Mouse (Mus musculus) gastrocnemius, postnatal 36 days (tissue): ENCODE measurements around the gene Kcnab3. TPM values are rescaled to one million over a fixed set of nuclear protein-coding genes. Genes with fewer than 3 reads are reported as not detected.

ENCODE experiments used
- DNase-seq, 2 experiments: peaks; one replicate each; pipeline ENCODE4 v3.0.0; 2022
- intact Hi-C: fragments of 180-260 bp; cut with DNase I; formaldehyde crosslinking; loops from one replicate; pipeline ENCODE4 v1.15.1; 2025
- total RNA-seq, 2 experiments: library from RNA; stranded (reverse); gene quantifications; 2 replicates each; pipeline ENCODE4 v1.2.3; 2021

Gene Kcnab3
- total RNA-seq, 2 experiments from 2014 or later, result 0.10 TPM; not detected in 1

DNA sequence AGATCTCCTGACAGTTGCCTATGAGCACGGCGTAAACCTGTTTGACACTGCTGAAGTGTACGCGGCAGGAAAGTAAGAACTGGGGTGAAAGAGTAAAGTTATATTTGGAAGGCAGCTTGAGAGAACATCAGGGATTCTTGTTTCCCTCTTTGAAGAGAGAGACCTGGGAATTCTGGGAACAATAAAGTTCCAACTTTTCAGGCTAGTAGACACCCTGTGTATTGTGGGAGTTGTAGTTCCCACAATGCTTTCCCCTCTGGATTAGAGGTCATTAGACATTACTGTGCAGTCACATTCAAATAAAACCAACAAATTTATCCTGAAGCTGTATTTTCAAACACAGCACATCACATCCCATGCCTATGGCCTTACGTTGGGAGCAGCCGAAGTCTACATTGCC is 2.5 kb downstream of the Kcnab3 start:
- intact Hi-C loops, result no loop called here
- no peak for DNase-seq

DNA sequence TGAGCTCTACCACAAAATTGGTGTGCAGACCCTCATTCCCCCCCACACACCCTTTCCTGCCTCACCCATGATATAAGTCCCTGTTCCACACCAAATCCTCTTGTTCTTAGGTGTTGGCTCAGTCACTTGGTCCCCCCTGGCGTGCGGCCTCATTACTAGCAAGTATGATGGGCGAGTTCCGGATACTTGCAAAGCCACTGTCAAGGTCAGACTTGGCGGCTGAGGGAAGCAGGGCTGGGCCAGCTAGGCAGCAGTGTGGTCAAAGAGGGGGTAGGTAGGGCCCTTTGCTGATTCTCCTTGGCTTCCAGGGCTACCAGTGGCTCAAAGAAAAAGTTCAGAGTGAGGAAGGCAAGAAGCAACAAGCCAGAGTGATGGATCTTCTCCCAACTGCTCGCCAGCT is 5.1 kb downstream of the Kcnab3 start:
- intact Hi-C loops, result no loop called here

DNA sequence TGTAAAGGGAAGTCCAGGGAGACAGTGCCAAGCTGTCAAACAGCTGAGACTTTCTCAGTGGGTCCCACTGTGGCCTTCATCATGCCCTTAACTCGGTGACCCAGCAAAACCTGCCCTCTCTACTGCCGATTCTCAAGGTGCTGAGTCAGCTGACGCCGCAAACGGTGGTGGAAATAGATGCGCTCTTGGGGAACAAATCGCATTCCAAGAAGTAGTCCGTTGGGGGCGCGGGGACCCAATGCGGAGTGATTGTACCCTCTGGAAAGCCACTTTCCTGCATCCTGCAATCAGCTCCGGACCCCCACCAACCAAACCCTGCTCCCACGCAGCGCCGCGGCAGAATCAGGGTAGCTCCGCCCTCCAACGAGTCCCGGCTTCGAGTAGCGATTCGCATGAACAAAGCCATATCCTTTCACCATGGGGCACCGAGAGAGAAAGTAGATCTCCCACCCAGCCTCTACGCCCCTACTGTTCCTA is 5.9 kb downstream of the Kcnab3 start:
- peak; percentile 45 to 63 for DNase-seq
- intact Hi-C loops, result no loop called here

More for the DNA sequence above, 5.1 kb downstream of the Kcnab3 start:
- no peak for DNase-seq

DNA sequence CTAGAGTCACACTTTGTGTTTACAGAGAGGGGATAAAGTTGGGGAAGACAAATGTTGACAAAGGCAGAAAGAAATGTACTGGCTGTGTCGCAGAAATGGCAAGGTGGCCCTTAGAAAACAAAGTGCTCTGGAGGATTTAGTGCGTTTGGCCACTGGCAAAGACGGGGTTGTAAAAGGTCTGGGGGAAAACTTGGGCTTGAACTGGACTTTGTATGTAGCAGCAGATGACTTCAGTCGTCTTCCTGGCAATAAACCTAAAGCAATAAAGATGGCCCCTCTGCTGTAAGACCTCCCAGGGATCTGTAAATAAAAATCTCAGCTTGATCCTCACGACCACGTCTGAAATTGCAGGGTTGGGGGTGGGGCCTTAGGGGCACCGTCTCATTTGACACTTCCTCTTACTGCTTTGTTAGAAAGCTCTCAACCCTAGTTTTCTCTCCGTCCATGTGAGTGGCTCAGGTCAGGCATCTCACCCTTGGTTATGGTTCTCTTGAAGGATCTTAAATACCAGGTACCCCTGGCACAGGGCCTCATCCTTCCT is 6.7 kb downstream of the Kcnab3 start:
- intact Hi-C loops, result no loop called here

DNA sequence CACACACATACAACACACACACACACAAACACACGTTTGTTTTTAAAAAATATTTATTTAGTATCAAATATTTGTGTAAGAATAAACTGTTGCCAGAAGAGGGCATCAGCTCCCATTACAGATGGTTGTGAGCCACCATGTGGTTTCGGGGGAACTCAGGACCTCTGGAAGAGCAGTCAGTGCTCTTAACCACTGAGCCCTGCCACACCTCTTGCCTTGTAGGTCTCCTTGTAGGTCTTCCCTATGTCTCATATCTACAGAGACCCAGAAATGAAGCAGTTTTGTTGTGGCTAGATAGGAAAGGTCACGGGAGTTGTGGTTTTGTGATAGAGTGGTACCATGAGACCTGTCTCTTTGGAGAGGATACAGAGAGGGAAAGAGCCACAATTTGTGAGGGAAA is 7.9 kb downstream of the Kcnab3 start:
- intact Hi-C loops, result no loop called here
- DNase-seq, result no peak

More for the DNA sequence above, 6.7 kb downstream of the Kcnab3 start:
- no peak for DNase-seq

DNA sequence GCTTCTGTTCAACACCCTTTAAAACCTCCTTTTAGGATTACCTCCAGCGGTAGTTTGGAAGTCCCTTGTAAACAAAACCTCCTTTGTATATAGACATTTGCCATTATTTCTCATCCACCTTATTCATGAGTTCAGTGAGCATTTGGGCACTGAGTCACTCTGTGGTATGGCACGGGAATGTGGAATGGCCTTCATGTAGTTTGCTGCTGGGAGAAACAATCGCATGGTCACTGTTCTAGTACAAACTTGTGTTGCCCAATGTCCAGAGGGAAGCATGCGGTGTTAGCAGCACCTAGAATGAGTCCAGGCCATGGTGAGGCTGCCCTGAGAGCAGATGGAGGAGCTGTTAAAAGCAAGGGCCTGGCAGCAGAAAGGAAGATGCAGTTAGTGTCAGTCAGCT is 8.7 kb downstream of the Kcnab3 start:
- intact Hi-C loops, result no loop called here
- no peak for DNase-seq

DNA sequence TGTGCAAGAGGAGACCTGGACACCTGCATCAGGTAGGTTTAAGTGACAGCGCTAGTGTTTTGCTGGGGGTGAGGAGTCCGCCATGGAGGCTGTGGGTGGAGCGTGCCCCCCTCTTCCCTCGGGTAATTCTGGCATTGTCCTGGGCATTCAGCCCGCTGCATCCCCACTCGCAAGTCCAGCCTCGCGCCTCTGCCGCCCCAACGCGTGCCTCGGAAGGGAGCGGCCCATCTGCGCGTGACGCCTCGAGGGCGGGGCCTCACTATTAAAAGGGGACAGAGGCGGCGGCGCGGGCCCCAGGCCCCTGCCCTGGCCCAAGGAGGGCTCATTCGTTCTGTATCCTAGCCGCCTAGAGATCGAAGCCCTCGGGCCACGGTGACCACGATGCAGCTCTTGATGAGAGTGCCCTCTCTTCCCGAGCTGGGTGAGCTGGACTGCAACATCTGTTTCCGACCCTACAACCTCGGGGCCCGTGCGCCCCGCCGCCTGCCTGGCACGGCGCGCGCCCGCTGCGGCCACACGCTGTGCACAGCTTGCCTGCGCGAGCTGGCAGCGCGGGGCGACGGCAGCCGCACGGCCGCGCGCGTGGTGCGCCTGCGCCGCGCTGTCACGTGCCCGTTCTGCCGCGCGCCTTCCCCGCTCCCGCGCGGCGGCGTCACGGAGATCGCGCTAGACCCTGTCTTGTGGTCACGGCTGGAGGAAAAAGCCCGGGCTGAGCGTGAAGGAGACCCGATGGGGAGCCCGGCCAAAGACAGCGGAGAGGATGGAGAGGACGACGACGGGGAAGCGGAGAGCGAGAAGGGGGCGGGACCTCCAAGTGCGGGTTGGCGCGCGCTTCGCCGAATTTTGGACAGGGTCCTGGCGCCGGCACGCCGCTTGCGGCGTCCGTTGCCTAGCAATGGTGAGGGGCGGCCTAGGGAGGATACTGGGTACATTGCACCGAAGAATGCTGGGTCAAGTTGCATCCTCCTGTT is 14.4 kb downstream of the Kcnab3 start, which contains the start of gene Rnf227:
Gene Rnf227, plus strand, starts transcription at position 301 of the 971 bp plus-strand sequence.
- intact Hi-C loops, result no loop called here
- peak; percentile 27 to 56 for DNase-seq

DNA sequence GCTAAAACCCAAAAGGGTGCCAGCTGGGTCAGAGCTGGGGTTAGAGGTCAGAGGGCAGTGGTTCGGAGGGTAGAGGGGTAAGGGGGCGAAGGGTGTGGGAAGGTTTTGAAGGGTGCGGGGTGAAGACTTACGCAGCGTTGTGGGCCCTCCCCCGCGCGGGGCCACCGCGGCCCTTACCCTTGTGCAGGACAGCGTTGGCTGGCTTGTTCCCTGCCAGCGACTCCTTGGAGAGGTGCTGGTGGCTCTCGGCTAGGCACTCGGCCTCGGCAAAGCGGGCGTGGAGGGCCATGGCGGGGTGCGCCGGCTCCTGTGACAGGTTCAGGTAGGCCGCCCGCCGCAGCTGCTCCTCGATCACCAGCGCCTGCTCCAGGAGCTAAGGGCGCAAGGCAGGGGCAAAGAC is 20.4 kb downstream of the Kcnab3 start:
- no peak for DNase-seq
- intact Hi-C loops, result no loop called here

DNA sequence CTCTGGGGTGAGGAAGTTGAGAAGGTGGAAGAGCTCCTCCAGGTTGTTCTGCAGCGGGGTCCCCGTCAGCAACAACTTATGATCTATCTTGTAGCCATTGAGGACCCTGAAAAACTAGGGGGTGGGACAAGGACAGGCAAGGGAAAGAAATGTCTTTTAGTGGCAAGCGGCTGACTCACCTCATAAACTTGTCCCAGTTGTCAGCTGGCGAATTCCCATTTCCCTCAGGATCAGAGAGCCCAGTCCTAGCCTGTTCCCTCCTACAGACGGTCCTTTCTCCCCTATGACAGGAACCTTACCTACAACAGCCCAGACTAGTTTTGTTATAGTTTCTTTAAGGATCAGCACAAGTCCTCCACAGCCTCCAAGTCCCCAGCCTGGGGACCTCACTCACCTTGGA is 30.5 kb downstream of the Kcnab3 start:
- intact Hi-C loops, result no loop called here

DNA sequence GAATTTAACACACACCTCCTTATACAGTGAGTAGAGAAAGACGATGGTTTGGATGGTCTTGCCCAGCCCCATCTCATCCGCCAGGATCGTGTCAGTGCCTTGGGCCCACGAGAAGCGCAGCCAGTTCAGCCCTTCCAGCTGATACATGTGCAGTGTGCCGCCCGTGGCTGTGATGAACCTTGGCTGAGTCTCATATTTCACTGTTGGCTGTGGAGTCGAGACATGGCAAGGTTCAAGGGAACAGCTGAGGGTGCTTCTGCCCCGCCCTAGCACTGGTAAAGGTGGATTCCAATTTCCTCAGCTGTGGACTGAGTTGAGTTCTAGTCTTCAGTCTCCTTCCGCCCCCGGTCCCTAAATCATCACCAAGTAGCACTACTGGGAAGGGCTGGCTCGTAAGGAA is 31.6 kb downstream of the Kcnab3 start:
- DNase-seq, result peak in 1 of 2 experiments; percentile 16
- intact Hi-C loops, result loop anchor here (1.0 kb wide), 1 partner anchor 30 kb away; no protein-coding TSS in a partner anchor

More for the DNA sequence above, 30.5 kb downstream of the Kcnab3 start:
- no peak for DNase-seq

DNA sequence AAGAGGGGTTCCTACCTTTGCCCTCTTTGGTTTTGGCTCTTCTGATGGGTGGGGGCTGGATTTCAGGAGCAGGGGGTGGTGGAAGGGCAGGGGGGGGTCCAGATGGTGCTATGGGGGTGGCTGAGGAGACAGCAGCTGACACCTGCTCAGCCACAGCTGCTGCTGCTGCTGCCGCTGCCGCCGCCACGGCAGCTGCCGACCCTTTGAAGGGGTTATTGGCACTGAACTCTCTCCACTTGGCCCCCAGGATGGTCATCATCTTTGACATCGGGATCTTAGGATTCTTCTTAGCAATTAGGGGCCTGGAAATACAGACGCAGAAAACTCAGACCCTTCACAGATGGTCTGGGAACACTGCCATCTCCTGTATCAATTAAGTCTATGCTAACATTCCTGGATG is 36.0 kb downstream of the Kcnab3 start:
- DNase-seq, result no peak
- intact Hi-C loops, result no loop called here

DNA sequence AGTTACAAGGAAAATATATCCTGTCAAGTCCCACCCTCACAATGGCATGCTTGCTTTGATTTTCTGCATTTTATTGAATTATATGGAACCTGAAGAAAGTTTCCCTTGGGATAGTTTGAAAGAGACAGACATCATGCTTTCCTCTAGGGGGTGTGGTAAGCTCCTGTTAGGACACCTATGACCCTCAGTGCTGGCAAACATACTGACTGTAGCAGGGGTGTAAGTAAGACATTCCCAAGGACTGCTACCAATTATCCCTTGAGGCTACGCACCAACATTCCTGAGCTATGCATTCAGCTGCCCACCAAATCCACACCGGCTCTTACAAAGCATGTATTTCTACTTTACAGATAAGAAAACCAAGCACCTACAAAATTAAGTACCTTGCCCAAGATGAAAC is 36.4 kb downstream of the Kcnab3 start:
- intact Hi-C loops, result no loop called here
- DNase-seq, result no peak

DNA sequence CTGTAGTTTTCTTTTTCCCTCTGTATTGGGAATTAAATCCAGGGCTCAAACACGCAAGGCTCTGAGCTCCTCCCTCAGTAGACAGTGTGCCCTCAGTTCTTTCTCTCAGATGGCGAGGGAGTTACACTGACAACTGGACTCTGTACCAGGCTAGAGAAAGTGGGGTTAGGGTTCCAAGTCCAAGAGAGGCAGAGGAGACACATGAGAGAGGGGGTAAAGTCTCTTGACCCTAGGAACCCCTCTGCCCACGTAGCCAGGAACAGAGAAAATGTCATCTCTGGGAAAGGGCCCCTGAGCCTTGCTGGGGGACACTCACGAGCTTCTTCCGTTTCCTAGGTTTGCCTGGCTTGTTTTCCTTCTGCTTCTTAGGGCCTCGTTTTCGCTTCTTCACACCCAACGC is 38.3 kb downstream of the Kcnab3 start:
- intact Hi-C loops, result no loop called here
- no peak for DNase-seq

DNA sequence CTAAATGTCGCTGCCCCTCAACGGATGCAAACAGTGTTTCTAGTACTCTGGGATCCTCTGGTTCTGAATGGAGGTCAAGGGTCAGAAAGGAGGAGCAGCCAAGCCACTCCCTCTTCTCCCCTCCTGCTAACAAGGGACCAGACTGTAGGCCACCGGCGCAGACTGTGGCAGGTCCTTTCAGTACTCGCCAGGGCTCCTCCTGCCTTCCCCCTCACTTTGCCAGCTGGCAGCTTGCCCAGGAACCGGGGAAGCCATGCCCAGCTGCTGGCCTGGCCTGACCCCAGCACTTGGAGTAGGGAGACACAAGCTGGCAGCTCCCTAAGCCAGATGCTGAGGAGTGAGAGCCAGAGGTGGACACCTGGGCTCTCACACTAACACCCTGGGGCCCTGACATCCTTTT is 38.9 kb downstream of the Kcnab3 start:
- intact Hi-C loops, result loop anchor here (5.0 kb wide), 1 partner anchor 43 kb away; the partner anchor contains the start of genes Cntrob and Trappc1
- peak; percentile 95 for DNase-seq

DNA sequence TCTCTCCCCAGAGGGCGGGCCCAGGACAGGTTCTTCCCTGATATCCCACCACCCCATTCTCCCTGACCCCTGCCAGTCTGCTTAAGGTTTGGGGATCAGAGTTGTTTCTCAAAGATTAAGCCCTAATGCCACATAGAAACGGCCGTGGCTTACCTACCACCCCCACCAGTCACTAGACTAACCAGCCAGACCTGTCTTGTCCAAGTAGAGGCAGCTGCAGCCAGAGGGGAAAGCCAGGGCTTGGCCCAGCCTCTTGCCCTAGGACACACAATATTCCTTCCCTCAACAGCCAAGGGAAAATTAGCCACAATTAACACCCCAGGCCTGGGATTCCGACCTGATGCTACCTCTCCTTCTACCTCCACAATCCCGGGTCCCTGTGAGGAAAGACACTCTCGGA is 39.7 kb downstream of the Kcnab3 start:
- intact Hi-C loops, result loop anchor here (5.0 kb wide), 1 partner anchor 43 kb away; the partner anchor contains the start of genes Cntrob and Trappc1
- no peak for DNase-seq

DNA sequence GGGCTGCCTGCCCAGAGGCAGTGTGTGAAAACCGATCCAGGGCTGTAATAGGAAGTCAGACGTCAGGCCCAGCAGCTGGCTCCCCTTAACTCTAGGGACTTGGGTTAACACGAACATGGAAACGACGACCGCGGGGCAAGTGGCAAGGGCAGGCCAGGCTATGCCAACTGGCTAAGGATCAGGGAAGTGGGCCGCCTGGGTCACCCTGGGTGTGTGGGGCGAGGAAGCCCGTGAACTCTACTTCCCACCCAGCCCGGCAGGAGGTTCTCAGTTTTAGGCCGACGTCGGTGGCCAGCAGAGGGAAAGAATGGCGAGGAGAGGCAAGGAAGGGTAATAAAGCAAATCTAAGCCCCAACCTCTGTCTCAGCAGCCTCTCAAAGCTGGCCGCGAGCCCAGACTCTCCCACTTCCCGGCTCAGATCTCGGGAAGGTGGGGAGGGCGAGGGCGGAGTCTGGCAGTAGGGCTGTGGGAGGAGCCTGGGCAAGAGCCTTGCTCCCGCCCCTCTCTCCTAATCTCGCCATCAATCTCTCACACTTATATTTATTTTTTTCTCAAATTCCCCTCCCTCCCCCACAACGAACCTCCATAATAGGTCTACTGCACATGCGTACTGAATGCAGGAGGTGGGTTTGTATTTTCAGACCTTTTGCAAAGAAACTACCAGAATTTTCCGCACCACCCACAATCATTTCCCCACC is 40.2 kb downstream of the Kcnab3 start:
- peak; percentile 90 to 94 for DNase-seq
- intact Hi-C loops, result loop anchor here (5.0 kb wide), 1 partner anchor 44 kb away; the partner anchor contains the start of genes Cntrob and Trappc1

DNA sequence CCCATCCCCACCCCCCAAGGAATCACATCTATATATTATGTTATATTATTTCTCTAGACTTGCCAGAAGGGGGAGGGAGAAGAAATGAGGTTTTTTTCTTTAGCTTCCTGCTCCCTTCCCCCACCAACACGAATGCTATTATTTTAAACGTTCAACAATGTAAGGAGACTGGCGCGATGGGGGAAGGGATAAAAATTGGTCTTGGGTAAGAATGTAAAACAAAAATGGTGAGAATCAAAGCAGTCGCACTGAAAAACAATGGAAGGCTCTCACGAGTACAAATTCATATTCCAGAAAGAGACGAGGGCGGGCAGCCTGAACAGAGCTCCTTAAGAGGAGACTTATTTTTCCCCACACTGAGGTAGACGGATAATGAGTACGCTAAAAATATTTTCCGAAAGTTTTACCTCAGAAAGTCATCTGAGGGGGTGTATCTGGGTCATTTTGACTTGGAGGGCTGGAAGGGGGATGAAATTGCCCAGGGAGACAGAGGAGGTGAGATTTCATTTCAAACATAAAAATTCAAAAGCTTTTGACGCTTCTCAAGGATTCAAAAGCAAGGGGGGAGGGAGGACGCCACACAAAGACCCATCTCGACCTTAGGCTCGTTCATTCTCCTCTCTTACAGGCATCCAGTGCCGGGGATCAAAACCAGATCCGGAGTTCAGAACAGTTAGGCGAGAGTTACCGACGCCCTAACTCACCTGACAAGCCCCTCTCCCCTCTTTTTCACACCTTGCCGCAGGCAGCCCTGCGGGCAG is 41.0 kb downstream of the Kcnab3 start:
- no peak for DNase-seq
- intact Hi-C loops, result loop anchor here (5.0 kb wide), 1 partner anchor 45 kb away; the partner anchor contains the start of genes Cntrob and Trappc1

DNA sequence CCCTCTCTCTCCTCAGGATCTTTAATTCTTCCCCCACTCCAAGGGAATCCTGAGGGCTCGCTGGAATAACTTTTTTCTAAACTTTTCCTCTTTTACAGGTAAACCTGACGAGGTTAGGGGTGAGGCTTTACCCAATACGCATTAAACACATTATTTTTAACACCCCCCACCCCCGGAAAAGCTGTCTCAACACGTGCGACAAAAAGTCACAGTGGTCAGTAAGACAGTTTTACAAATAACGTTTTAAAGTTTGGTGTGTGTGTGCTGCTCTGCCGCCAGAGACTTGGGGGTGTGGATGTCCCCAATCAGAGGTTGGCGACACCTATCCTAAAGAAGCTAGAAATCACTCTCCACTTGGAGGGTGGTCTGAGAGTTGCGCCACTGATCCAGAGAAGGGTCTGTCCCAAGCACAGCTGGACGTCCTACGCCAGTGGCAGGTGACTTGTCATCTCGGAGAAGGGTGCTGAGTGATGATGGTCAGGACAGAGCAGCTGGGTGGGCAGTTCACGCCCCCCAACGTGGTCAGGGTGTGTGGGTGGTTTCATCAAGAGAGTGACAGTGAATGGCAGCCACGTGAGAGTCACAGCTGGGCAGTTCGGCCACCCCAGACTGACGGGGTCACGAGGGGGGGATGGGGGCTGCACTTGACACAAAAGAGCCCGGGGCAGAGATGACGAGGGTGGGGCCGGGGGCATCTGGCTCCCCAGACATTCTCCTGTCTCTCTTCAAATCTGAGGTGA is 41.7 kb downstream of the Kcnab3 start:
- intact Hi-C loops, result loop anchor here (5.0 kb wide), 1 partner anchor 45 kb away; the partner anchor contains the start of genes Cntrob and Trappc1

More for the DNA sequence above, 41.7 kb downstream of the Kcnab3 start:
- DNase-seq, result no peak
